Mouse (Mus musculus): ENCODE data around the gene Cpt1b. TPM values are rescaled to one million over a fixed set of nuclear protein-coding genes. Genes with fewer than 3 reads are reported as not detected.
"Not testable (repeated sequence)": the region's sequence is repeated elsewhere in the genome, so short reads cannot be mapped to it uniquely, and the experiment has no call there.

Cpt1b gene
- total RNA-seq, 2 experiments from 2014 or later, result 257 to 362 TPM

DNA sequence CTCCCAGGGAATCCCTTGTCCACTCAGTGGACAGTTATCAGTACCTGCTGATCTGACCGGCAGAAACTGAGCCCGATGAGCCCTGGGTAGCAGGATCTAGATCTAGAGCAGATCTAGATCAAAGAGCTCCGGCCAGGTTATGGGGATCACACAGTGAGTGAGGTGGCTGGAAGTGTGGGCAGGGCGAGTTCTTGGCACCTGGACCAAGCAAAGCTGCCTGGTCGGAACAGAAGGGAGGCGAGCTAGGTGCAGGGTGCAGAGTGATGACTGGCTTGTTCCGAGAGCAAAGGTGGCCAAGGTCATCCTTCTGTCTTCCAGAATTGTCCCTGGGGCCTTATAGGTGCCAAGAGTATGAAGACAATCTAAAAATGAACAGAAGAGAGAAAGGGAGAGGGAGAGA, 34.2 kb upstream of the Cpt1b start:
- no peak overlapping the region for H3K4me3 ChIP-seq
- no peak for TF ChIP-seq CTCF (IDR thresholded peaks at IDR 0.05)
- intact Hi-C loops (cut with DNase I), result no loop called here
- H3K27ac ChIP-seq, result no peak overlapping the region
- DNase-seq, result no peak

GRCm38 (mm10) chr15:89458942-89459341, 33.3 kb upstream of the Cpt1b start:
- no peak for DNase-seq
- intact Hi-C loops (cut with DNase I), result no loop called here
- H3K27ac ChIP-seq, result no peak overlapping the region
- no peak overlapping the region for H3K4me3 ChIP-seq
- TF ChIP-seq CTCF (IDR thresholded peaks at IDR 0.05), result no peak

DNA sequence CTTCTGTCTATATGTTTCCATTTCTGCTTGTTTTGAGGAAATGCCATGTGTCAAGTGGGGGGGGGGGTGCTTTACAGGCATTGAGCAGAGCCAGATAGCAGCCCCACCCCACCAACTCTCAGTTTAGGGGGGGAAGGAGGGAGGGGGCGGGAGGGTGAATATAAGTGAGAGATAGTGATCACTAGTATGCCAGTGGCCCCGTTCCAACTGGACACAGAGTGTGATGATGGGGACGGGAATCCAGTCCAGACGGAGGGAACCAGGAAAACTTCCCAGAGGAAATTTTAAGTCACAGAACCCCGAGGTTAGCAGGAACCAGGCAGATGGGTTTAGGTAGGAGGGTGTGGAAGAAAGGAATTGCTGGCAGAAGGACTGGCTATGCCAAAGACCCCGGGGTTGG, 30.0 kb upstream of the Cpt1b start:
- Histone ChIP-seq H3K4me3 (no peak overlapping the region), H3K27ac (no peak overlapping the region)
- no peak for DNase-seq
- no peak for TF ChIP-seq CTCF (IDR thresholded peaks at IDR 0.05)
- intact Hi-C loops (cut with DNase I), result no loop called here

- no peak for TF ChIP-seq CTCF (IDR thresholded peaks at IDR 0.05)
- Histone ChIP-seq H3K4me3 (no peak overlapping the region), H3K27ac (no peak overlapping the region)
- no peak for DNase-seq
- intact Hi-C loops (cut with DNase I), result no loop called here
Observed at GRCm38 (mm10) chr15:89454857-89455256, 29.2 kb upstream of the Cpt1b start.

DNA sequence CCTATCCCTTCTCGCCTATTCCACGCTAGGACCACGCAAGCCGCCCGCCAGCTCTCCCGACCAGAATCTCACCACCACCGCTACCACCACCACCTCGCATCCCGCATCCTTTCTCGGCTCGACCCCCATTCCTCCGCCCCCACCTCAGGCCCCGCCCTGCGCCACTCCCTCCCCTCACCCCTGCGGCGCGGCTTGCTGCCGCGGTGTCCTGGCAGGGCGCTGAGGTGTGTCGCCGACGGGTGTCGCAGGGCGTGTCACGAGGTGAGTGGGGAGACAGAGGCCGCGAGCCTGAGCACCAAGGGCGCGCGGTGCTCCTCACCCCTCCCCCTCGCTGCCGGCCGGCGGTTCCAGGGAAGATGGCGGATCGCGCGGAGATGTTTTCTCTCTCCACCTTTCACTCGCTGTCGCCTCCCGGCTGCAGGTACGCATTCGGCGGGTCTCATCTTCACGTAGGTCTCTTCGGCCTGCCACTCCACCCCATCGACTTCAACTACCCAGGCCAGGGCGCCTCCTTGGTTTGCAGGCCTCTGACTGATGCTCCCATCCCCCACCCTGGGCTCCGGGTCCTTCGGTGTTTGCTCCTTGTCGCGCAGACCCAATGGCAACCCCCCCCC, 28.3 kb upstream of the Cpt1b start, which contains the start of gene Mapk8ip2:
TSS of gene Mapk8ip2 (plus strand) at position 49 of the 614 bp plus-strand sequence.
- no peak for DNase-seq
- Histone ChIP-seq H3K4me3 (peak within 1 kb of the TSS; percentile 65), H3K27ac (no peak within 1 kb of the TSS)
- TF ChIP-seq CTCF (IDR thresholded peaks at IDR 0.05), result no peak
- intact Hi-C loops (cut with DNase I), result no loop called here

GRCm38 (mm10) chr15:89452906-89453864, 27.5 kb upstream of the Cpt1b start:
- no peak for TF ChIP-seq CTCF (IDR thresholded peaks at IDR 0.05)
- peak overlapping the region; percentile 65 for H3K4me3 ChIP-seq
- no peak overlapping the region for H3K27ac ChIP-seq
- peak; percentile 60 for DNase-seq
- intact Hi-C loops (cut with DNase I), result no loop called here

- no peak; the same call in 1 of the 2 replicates for TF ChIP-seq CTCF (IDR thresholded peaks at IDR 0.05)
- H3K4me3 ChIP-seq, result no peak overlapping the region
- no peak overlapping the region for H3K27ac ChIP-seq
- intact Hi-C loops (cut with DNase I), result no loop called here
- DNase-seq, result no peak
Observed at GRCm38 (mm10) chr15:89442486-89443070, 16.9 kb upstream of the Cpt1b start.

DNA sequence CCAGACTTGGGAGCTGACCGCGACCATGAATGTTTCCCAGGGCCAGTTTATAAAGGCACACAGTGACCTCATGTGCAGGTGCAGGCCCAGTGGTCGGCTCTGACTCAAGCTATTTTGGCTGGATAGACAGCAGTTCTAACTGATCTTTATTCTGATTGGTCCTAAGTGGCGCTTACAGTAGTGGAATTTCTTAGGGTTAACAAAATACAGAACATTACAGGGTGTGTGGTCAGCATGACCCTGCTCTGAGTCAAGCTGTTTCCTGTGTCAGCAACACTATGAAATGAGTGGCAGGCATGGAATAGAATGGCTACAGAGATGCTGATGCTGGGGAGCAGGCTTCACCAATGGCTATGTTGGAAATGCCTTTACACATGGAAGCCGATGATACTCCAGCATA, 10.2 kb upstream of the Cpt1b start:
- H3K27ac ChIP-seq, result no peak overlapping the region
- TF ChIP-seq CTCF (IDR thresholded peaks at IDR 0.05), result no peak
- H3K4me3 ChIP-seq, result no peak overlapping the region
- intact Hi-C loops (cut with DNase I), result no loop called here
- no peak for DNase-seq

DNA sequence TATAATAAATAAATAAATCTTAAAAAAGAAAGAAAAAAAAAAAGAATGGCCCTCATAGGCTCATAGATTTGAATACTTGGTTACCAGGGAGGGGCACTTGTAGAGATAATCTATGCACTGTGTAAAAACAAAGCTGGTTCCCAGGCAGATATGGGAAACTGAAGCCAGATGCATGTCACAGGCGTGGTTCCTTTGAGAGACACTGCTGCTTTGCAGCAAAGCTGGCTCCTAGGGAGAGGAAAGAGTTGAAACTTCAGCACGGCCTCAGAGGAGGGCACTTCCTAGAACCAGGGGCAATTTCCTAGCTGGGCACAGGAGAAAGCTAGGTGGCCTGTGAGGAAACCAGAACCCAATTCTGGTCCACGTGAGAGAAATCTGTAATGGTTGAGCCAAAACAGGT, 8.5 kb upstream of the Cpt1b start:
- Histone ChIP-seq H3K27ac (no peak overlapping the region), H3K4me3 (no peak overlapping the region)
- intact Hi-C loops (cut with DNase I), result no loop called here
- no peak for TF ChIP-seq CTCF (IDR thresholded peaks at IDR 0.05)
- no peak for DNase-seq

GRCm38 (mm10) chr15:89432946-89433345, 7.3 kb upstream of the Cpt1b start:
- no peak for TF ChIP-seq CTCF (IDR thresholded peaks at IDR 0.05)
- no peak for DNase-seq
- intact Hi-C loops (cut with DNase I), result no loop called here
- Histone ChIP-seq H3K4me3 (no peak overlapping the region), H3K27ac (no peak overlapping the region)

GRCm38 (mm10) chr15:89431806-89432205, 6.1 kb upstream of the Cpt1b start:
- Histone ChIP-seq H3K4me3 (no peak overlapping the region), H3K27ac (no peak overlapping the region)
- TF ChIP-seq CTCF (IDR thresholded peaks at IDR 0.05), result no peak
- intact Hi-C loops (cut with DNase I), result no loop called here
- no peak for DNase-seq

- no peak for TF ChIP-seq CTCF (IDR thresholded peaks at IDR 0.05)
Observed at GRCm38 (mm10) chr15:89431271-89431670, 5.6 kb upstream of the Cpt1b start.

GRCm38 (mm10) chr15:89430771-89431170, 5.1 kb upstream of the Cpt1b start:
- H3K4me3 ChIP-seq, result peak overlapping the region; percentile 71; the same call in 1 of the 2 replicates

More at GRCm38 (mm10) chr15:89431271-89431670, 5.6 kb upstream of the Cpt1b start:
- no peak for DNase-seq
- intact Hi-C loops (cut with DNase I), result no loop called here
- no peak overlapping the region for H3K27ac ChIP-seq
- H3K4me3 ChIP-seq, result no peak overlapping the region

More at GRCm38 (mm10) chr15:89430771-89431170, 5.1 kb upstream of the Cpt1b start:
- H3K27ac ChIP-seq, result peak overlapping the region; percentile 99; the same call in 1 of the 2 replicates
- DNase-seq; intact Hi-C loops (cut with DNase I): not testable (repeated sequence)

Data from gastrocnemius, adult 2 months (tissue).